Mouse (Mus musculus) olfactory bulb, adult 2 months (tissue): ENCODE results near the gene Flvcr1. TPM values are rescaled to one million over a fixed set of nuclear protein-coding genes. Genes with fewer than 3 reads are reported as not detected.

ENCODE experiments used
- H3K27ac ChIP-seq: fragments of 200-500 bp; 2 replicates; pipeline ENCODE4 v1.5.1; 2012; ENCODE audit warnings: low read depth, low read length; ENCODE audit not compliant: insufficient read depth
- H3K4me1 ChIP-seq: fragments of 200-500 bp; 2 replicates; pipeline ENCODE4 v1.6.1; 2012; ENCODE audit warnings: low read length; ENCODE audit not compliant: control insufficient read depth, insufficient read depth
- H3K4me3 ChIP-seq: fragments of 200-500 bp; 2 replicates; pipeline ENCODE4 v1.5.1; 2012; ENCODE audit warnings: mild to moderate bottlenecking, low read depth, low read length, moderate library complexity; ENCODE audit not compliant: insufficient read depth
- CTCF ChIP-seq: fragments of 200-500 bp; IDR thresholded peaks from 2 replicates; pipeline ENCODE4 v1.5.1; 2012; ENCODE audit warnings: low read depth, mild to moderate bottlenecking, low read length, moderate library complexity; ENCODE audit not compliant: insufficient read depth
- POLR2A ChIP-seq: fragments of 200-500 bp; IDR thresholded peaks from 2 replicates; pipeline ENCODE4 v1.6.1; 2012; ENCODE audit warnings: mild to moderate bottlenecking, low read depth, low read length, moderate library complexity; ENCODE audit not compliant: insufficient read depth
- WGBS: fragments of 180-500 bp; shearing (Covaris S2); methylation state at CpG from one replicate; pipeline ENCODE4 v1.1.7; 2018; 5-methylcytosine and 5-hydroxymethylcytosine counted together
- polyA plus RNA-seq: library from polyadenylated mRNA; stranded (reverse); fragments of >200 nt; gene quantifications from 2 replicates; pipeline ENCODE4 v1.2.4, GENCODE M21; 2012; ENCODE audit warnings: low replicate concordance; ENCODE audit not compliant: missing spikeins, insufficient read depth, insufficient read length

Gene Flvcr1
- not detected in 2 replicates for polyA plus RNA-seq

DNA sequence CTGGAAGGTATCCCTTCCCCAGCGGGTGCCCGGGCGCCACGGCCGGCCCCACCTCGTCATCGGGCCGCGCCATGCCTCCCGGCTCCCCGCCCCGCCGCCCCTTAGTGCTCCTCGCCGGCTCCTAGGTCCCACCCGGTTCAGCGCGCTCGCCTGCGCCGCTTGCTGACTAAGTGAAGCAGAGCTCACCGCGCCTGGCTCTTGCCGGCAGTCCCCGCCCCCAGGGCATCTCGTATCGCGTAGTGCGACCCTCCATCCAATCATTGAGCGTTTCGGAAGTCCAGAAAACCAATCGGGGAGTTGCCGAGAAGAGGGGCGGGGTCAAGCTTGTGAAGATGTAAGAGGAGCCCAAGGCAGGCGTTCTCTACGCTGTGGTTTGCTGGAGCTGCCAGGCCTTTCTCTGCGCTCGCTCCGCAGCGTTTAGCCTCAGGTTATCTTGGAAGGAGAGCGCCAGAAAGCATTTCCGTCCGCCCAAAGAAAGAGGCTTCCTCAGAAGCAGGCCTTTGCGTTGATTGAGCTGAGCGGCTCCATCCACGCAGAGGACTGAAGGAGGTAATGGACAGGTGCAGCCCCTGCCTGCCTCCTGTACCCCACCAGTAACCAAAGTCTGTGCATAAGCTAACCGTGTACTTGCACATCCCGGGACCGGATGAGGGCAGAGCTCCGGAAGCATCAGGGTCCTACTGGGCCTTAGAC lies at the start of gene Flvcr1:
Gene Flvcr1, minus strand, starts transcription at position 138 of the 693 bp plus-strand sequence.
- Histone ChIP-seq H3K27ac (peak within 1 kb of the TSS; percentile 95), H3K4me1 (peaks cover 6% of the 10 kb centered on the region), H3K4me3 (peak within 1 kb of the TSS; percentile 69)
- under 1% methylated on average over 50 of the region's 50 CpGs for WGBS
- TF ChIP-seq CTCF (no peak), POLR2A (peak; percentile 99)

DNA sequence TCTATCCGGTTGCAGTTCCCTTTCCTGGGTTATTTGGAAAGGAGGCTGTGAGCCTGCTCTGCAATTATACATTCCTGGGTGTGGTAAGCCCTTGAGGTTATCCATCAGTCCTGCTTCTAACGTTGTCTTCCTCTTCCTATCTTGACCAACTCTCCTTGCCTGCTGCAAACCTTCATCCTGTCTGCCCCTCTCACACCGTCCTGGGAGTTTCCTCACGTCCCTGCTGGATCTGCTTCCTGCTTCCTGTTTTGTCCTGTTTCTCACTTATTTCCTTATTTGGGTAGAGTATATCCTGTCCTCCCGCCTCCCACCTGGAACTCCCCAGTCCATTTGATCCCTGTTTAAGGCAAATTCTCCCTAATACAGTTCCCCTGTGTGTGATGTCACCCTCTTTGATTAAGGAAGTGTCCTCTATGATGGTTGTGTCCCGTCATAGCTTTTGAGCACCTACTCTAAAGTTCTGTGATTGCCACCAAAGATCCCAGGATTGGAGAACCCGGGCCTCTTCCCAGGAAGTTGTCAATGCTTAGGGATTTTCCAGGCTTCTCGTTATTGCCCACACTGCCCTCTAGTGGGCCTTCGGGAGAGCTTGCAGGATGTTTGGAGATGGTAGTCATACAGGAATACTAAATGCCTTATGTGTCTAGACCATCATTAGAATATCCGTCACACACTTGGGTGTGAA lies 49.4 kb upstream of the Flvcr1 start:
- TF ChIP-seq CTCF (0 out of 2 replicates have a peak, but pooled peaks have one; percentile 27), POLR2A (no peak)
- WGBS = 59% methylated on average over 10 of the region's 10 CpGs

GRCm38 (mm10) chr1:191073486-191073885 lies 47.5 kb upstream of the Flvcr1 start:
- no peak overlapping the region for H3K4me3 ChIP-seq
- H3K4me1 ChIP-seq = no peaks in the 10 kb centered on the region
- no peak for TF ChIP-seq CTCF
- H3K27ac ChIP-seq = no peak overlapping the region
- WGBS = 93% methylated on average over 4 of the region's 4 CpGs

More for the DNA sequence above, 49.4 kb upstream of the Flvcr1 start:
- no peak overlapping the region for H3K4me3 ChIP-seq
- no peak overlapping the region for H3K27ac ChIP-seq
- H3K4me1 ChIP-seq = no peaks in the 10 kb centered on the region

GRCm38 (mm10) chr1:191073001-191073400 lies 47.0 kb upstream of the Flvcr1 start:
- no peaks in the 10 kb centered on the region for H3K4me1 ChIP-seq
- TF ChIP-seq CTCF (no peak), POLR2A (no peak)
- H3K4me3 ChIP-seq = no peak overlapping the region
- 45% methylated on average over 6 of the region's 6 CpGs for WGBS
- H3K27ac ChIP-seq = no peak overlapping the region

DNA sequence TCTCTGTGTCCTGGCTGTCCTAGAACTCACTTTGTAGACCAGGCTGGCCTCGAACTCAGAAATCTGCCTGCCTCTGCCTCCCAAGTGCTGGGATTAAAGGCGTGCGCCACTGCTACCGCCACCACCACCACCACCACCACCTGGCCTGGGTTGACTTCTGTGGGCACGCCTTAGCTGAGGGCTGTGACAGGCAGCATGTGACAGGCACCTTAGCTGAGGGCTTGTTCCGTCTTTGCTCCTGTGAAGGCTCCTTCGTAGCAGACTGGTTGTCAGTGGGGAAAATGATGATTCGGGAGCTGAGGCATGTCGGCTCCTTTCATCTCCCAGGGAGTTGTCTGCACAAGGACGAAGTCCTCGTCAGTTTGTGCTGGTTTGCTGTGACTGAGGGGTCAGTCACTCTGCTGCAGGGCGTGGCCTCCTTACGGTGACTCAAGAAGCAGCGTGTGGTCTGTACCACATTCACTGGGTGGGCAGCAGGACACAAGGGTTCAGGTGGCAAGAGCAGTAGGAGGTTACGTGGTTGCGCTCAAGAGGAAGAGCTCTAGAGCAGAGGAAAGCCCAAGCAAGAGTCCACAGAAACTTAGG lies 46.5 kb upstream of the Flvcr1 start:
- Histone ChIP-seq H3K27ac (no peak overlapping the region), H3K4me3 (no peak overlapping the region), H3K4me1 (no peaks in the 10 kb centered on the region)
- TF ChIP-seq POLR2A = no peak
- no peak for TF ChIP-seq CTCF
- WGBS = 93% methylated on average over 16 of the region's 16 CpGs

DNA sequence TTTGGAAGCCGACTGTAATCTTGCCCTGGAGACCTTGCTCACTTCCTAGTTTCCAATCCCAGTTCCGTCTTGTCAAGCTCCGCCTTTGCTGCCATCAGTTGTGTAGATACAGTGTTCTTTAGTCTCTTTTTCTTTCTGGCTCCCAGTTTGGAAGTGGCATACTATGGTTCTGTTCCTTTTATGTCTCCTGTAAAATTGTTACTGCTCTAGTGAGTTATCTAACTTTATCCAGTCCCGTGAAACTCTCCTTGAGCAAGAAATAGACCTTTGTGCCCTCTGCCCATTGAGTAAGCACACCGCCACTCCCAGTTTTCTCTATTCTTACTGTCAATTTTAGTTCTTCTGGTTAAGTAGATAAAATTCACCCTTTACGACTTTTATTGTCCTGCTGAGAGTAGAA lies 45.7 kb upstream of the Flvcr1 start:
- H3K27ac ChIP-seq = no peak overlapping the region
- 91% methylated on average over 6 of the region's 6 CpGs for whole genome bisulfite sequencing

DNA sequence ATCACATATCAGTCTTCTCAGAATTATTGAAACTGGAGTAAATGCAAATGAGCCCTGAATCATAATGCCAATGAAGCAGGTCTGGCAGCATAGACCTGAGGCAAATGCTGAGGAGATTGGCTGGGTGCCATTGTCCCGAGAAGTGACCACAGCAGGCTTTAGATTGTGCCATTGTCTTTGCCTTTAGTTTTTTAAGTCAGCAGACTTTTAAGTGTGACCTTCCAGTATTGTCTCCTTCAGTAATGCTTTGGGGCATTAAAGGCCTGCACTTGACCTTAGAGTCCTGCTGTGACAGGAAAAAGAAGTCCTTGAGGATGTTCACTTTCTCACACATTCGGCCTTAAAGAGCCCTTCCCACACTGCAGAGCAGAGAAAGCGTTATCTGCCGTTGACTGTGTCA lies 44.3 kb upstream of the Flvcr1 start:
- 84% methylated on average over 4 of the region's 4 CpGs for WGBS
- Histone ChIP-seq H3K27ac (no peak overlapping the region), H3K4me1 (no peaks in the 10 kb centered on the region), H3K4me3 (no peak overlapping the region)
- TF ChIP-seq CTCF = no peak
- no peak for TF ChIP-seq POLR2A

More for the DNA sequence above, 45.7 kb upstream of the Flvcr1 start:
- Histone ChIP-seq H3K4me3 (no peak overlapping the region), H3K4me1 (no peaks in the 10 kb centered on the region)
- TF ChIP-seq POLR2A = no peak
- TF ChIP-seq CTCF = no peak

GRCm38 (mm10) chr1:191068377-191068776 lies 42.4 kb upstream of the Flvcr1 start:
- TF ChIP-seq CTCF (no peak), POLR2A (no peak)
- H3K4me1 ChIP-seq = no peaks in the 10 kb centered on the region
- 78% methylated on average over 5 of the region's 5 CpGs for WGBS
- H3K4me3 ChIP-seq = no peak overlapping the region
- H3K27ac ChIP-seq = no peak overlapping the region

- 81% methylated on average over 4 of the region's 4 CpGs for WGBS
- no peak overlapping the region for H3K4me3 ChIP-seq
- TF ChIP-seq POLR2A (no peak), CTCF (no peak)
- peaks cover 2% of the 10 kb centered on the region; the same call in 1 of the 2 replicates for H3K4me1 ChIP-seq
- H3K27ac ChIP-seq = no peak overlapping the region
These were observed 39.2 kb upstream of the Flvcr1 start for GRCm38 (mm10) chr1:191065188-191065587.
